Mouse (Mus musculus): ENCODE data around the gene Xylt1. TPM values are rescaled to one million over a fixed set of nuclear protein-coding genes. Genes with fewer than 3 reads are reported as not detected.

Gene Xylt1
- polyA plus RNA-seq, 1 experiment from 2014 or later: 1.1 TPM

DNA sequence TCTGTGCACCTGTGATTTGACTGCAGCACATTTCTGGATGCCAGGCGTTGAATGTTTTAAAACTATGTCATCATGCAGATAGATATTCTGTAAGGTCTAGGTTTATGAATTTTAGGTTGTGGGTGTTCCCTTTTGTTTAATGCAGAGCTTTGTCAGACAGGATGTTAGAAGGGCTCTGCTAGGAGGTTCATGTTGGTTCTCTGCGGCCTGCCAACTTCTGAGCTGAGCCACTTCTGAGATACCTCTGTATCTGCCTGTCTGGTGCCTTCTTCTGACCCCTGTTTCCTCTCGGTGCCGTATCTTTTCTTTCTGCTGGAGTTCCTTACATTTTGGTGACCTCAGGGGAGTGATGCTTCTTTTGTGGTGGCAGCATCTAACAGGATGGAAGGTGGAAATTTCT is 44.1 kb downstream of the Xylt1 start:
- H3K4me3 ChIP-seq (replicated peaks): no peak overlapping the region
- H3K27me3 ChIP-seq (replicated peaks): no peaks in the 10 kb centered on the region
- no peak overlapping the region for H3K9ac ChIP-seq
- no peak overlapping the region for H3K4me2 ChIP-seq
- no peak for ATAC-seq (ENCODE audit: insufficient read depth, low FRiP score, low read depth)
- WGBS: 76% methylated on average over 4 of the region's 4 CpGs
- no peaks in the 10 kb centered on the region for H3K36me3 ChIP-seq
- H3K4me1 ChIP-seq: peaks cover 5% of the 10 kb centered on the region; the same call in 1 of the 2 replicates
- H3K9me3 ChIP-seq: no peaks in the 10 kb centered on the region
- H3K27ac ChIP-seq: no peak overlapping the region

DNA sequence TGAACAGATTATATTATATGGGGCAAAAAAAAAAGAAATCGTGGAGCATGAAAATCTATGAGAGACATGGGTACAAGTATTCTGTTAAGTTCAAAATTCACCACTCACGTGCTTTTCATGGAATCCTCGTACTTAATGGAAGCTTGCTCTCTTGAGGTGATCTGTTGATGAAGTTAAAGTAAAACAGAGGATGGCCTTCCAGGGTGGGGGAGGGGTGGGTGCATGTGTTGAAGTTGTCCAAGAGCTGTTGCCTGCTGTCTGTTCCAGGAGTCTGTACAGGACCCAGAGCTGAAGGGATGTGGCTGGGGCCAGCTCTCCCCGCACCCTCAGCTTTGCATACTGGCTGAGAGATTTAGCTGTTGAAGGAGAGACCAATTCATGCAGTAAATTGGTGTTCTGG is 45.6 kb downstream of the Xylt1 start:
- H3K27ac ChIP-seq: no peak overlapping the region
- no peaks in the 10 kb centered on the region for H3K36me3 ChIP-seq
- H3K9ac ChIP-seq: no peak overlapping the region
- 80% methylated on average over 4 of the region's 4 CpGs for WGBS
- H3K4me1 ChIP-seq: 0 out of 2 replicates have a peak, but pooled peaks cover 4% of the 10 kb centered on the region
- no peak overlapping the region for H3K4me2 ChIP-seq
- H3K27me3 ChIP-seq (replicated peaks): no peaks in the 10 kb centered on the region
- H3K9me3 ChIP-seq: no peaks in the 10 kb centered on the region
- no peak overlapping the region for H3K4me3 ChIP-seq (replicated peaks)
- no peak for ATAC-seq (ENCODE audit: insufficient read depth, low FRiP score, low read depth)

DNA sequence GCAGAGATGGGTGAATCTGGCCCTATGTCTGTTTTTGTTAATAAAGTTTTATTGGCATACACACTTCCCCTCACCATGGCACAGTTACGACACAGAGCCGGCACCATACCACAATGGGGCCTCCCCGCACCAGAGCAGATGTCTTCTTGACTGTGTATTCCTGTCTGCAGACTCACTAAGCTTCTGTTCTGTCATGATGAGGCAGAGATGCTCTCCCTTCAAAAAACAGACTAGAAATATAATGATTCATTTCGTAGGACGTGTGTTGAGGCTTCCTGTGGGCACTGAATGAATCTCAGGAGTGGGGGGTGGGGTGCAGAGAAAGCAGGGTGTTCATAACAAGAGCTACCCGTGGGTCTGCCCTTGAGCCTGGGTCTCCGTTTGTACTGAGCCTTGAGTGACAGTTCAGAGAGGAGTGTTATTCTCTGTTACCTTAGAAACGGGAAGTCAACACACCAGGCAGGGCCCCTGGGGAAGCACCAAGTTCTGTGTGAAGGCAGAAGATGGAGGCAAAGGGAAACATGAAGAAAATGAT is 48.0 kb downstream of the Xylt1 start:
- Histone ChIP-seq H3K27me3 (replicated peaks) (no peaks in the 10 kb centered on the region), H3K4me1 (0 out of 2 replicates have a peak, but pooled peaks cover 3% of the 10 kb centered on the region), H3K9ac (no peak overlapping the region), H3K27ac (no peak overlapping the region), H3K4me3 (replicated peaks) (no peak overlapping the region), H3K36me3 (no peaks in the 10 kb centered on the region), H3K4me2 (no peak overlapping the region), H3K9me3 (no peaks in the 10 kb centered on the region)
- ATAC-seq (ENCODE audit: insufficient read depth, low FRiP score, low read depth): peak; percentile 14; the same call in 1 of the 2 replicates
- WGBS: 40% methylated on average over 8 of the region's 8 CpGs

DNA sequence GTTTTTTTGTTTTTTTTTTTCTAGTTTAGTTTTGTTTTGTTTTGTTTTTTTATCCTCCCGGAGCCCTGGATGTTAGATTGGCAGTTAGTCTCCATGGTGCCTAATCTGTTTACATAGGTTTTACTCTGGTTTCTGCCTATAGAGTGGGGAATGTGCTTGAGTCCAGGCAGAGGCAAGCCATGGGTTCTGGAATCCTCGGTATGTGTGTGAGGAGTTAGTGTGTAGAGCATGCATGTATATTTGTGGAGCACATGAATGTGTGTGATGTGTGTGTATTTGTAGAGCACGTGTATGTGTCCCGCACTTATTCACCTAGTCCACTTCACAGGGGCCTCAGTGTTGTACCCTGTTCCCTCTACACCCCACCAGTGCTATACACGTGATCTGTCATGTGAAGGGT is 48.7 kb downstream of the Xylt1 start:
- 62% methylated on average over 5 of the region's 5 CpGs for WGBS
- H3K27me3 ChIP-seq (replicated peaks): no peaks in the 10 kb centered on the region
- H3K4me2 ChIP-seq: no peak overlapping the region
- H3K36me3 ChIP-seq: no peaks in the 10 kb centered on the region
- H3K9me3 ChIP-seq: no peaks in the 10 kb centered on the region
- H3K4me1 ChIP-seq: 0 out of 2 replicates have a peak, but pooled peaks cover 3% of the 10 kb centered on the region
- ATAC-seq (ENCODE audit: insufficient read depth, low FRiP score, low read depth): no peak
- H3K4me3 ChIP-seq (replicated peaks): no peak overlapping the region
- H3K27ac ChIP-seq: no peak overlapping the region
- H3K9ac ChIP-seq: no peak overlapping the region

DNA sequence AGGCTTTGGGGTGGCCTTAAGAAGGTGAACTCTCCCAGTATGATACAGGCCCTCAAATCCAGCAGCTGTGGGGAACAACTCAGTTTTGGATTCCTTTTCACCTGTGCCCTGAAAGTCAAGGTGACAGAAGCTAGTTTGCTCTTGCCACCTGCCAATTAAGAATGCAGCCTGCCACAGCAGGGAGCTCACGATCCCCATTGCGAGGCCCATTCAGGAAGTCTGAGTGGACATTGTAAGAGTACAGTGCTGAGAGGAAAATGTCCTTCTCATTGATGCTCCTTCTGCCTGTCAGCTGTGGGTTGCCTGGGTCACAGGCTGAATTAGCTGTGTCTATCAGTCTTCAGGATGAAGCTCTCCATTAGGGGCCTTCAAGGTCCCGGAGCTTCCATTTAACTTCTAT is 49.1 kb downstream of the Xylt1 start:
- Histone ChIP-seq H3K27ac (no peak overlapping the region), H3K9me3 (no peaks in the 10 kb centered on the region), H3K9ac (no peak overlapping the region), H3K4me3 (replicated peaks) (no peak overlapping the region), H3K27me3 (replicated peaks) (no peaks in the 10 kb centered on the region), H3K4me2 (no peak overlapping the region), H3K4me1 (0 out of 2 replicates have a peak, but pooled peaks cover 3% of the 10 kb centered on the region), H3K36me3 (no peaks in the 10 kb centered on the region)
- no peak for ATAC-seq (ENCODE audit: insufficient read depth, low FRiP score, low read depth)
- 76% methylated on average over 3 of the region's 3 CpGs for WGBS

DNA sequence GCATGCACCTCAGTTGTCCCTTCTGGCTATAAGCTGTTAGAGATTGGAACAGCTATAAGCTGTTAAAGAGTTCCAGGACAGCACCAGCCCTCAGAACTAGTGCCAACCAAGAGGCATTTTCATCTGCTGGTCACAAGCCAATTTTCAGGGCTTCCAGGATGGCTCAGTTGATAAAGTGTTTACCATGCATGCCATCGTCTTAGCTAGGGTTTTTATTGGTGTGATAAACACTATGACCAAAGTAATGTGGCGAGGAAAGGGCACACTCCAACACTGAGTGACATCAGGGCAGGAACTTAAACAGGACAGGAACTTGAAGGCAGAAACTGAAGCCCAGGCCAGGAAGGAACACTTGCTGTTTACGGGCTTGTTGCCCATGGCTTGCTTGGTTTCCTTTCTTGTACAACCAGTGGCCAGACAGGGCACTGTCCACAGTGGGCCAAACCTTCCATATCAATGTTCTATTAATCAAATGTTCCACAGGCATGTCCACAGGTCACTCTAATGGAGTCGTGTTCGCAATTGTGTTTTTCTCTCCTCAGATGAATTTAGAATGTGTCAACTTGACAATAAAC is 49.7 kb downstream of the Xylt1 start:
- no peaks in the 10 kb centered on the region for H3K9me3 ChIP-seq
- no peak for ATAC-seq (ENCODE audit: insufficient read depth, low FRiP score, low read depth)
- H3K4me2 ChIP-seq: no peak overlapping the region
- WGBS: 80% methylated on average over 5 of the region's 5 CpGs
- no peak overlapping the region for H3K4me3 ChIP-seq (replicated peaks)
- H3K4me1 ChIP-seq: 0 out of 2 replicates have a peak, but pooled peaks cover 3% of the 10 kb centered on the region
- H3K9ac ChIP-seq: no peak overlapping the region
- no peak overlapping the region for H3K27ac ChIP-seq
- H3K27me3 ChIP-seq (replicated peaks): no peaks in the 10 kb centered on the region
- no peaks in the 10 kb centered on the region for H3K36me3 ChIP-seq

DNA sequence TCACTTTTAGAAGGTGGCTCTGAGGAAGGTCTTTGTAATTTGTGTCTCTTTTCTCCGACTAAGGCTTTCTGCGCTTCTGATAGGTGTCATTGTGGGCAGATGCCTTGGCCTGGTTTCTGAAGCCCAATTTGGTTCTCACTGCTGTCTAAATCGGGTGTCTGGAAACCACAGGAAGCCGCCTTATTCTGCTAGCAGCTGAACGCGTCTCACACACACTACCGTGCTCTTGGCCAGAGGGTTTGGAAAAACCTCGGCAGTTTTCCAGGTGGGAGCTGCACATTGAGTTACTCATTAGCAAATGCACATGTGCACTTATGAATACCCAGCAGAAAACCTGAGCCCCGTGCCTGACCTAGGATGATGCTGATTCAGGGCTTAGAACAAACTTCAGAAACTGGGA is 52.9 kb downstream of the Xylt1 start:
- H3K27ac ChIP-seq: no peak overlapping the region
- WGBS: 57% methylated on average over 9 of the region's 9 CpGs
- 0 out of 2 replicates have a peak, but pooled peaks have one; percentile 37 for ATAC-seq (ENCODE audit: insufficient read depth, low FRiP score, low read depth)

DNA sequence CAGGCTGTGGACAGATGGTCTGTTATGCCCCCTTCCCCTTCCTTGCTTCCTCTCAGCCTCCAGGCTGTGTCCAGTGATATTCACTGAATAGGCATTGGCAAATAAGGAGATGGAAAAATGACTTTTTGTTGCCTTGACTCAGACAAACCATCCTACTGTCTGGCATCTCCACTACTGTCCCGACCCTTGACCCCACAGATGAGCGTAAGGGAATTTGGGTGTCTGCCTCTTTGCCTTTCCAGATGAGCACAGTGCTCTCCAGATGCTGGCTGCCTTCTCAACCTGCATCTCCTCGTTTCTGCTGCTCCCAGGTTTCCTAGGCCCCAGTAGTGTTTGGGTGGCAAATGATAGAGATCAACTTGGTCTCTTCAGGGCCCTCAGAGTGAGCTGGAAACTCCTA is 54.3 kb downstream of the Xylt1 start:
- Histone ChIP-seq H3K36me3 (no peaks in the 10 kb centered on the region), H3K4me2 (no peak overlapping the region), H3K9ac (no peak overlapping the region), H3K9me3 (no peaks in the 10 kb centered on the region), H3K27ac (no peak overlapping the region), H3K27me3 (replicated peaks) (no peaks in the 10 kb centered on the region), H3K4me1 (no peaks in the 10 kb centered on the region), H3K4me3 (replicated peaks) (no peak overlapping the region)
- ATAC-seq (ENCODE audit: insufficient read depth, low FRiP score, low read depth): no peak
- WGBS: 62% methylated on average over 3 of the region's 3 CpGs

More for the DNA sequence above, 52.9 kb downstream of the Xylt1 start:
- Histone ChIP-seq H3K36me3 (no peaks in the 10 kb centered on the region), H3K27me3 (replicated peaks) (no peaks in the 10 kb centered on the region), H3K4me1 (0 out of 2 replicates have a peak, but pooled peaks cover 3% of the 10 kb centered on the region), H3K4me2 (no peak overlapping the region), H3K9me3 (no peaks in the 10 kb centered on the region), H3K4me3 (replicated peaks) (no peak overlapping the region), H3K9ac (no peak overlapping the region)

DNA sequence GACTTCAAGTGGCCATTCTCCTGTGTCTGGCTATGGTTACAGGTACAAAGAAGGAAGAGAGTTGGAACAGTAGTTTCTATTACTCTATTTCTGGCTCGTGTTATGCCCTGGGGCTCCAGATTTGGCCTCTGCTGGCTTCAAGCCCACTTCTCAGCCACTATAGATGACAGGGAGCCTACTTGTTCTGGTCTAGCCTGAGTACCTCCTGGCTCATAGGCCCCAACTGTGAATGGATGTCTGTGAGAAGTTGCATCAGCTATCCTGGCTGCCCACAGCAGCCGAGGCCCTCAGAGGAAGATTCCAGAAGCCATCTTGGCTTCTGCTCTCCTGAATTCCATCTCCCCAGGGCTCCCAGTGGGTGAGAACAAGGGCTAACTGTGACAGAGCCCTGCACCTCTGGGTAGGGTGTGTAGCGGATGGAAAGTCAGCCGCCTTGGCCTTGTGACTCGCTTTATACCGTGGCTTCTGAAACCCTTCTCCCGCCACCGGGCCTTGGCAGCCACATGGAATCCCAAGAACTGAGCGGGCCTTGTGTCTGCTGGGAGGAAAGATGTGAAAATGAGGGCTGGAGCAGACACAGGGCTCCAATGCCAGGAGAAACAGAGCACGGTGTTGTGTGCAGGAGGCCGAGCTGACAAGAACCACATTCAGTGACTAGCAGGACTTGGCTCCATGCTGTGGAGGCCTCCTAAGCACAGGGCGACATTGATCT is 55.1 kb downstream of the Xylt1 start:
- H3K4me3 ChIP-seq (replicated peaks): no peak overlapping the region
- no peaks in the 10 kb centered on the region for H3K9me3 ChIP-seq
- H3K27me3 ChIP-seq (replicated peaks): no peaks in the 10 kb centered on the region
- no peak overlapping the region for H3K4me2 ChIP-seq
- no peak; the same call in 1 of the 2 replicates for ATAC-seq (ENCODE audit: insufficient read depth, low FRiP score, low read depth)
- no peaks in the 10 kb centered on the region for H3K36me3 ChIP-seq
- H3K9ac ChIP-seq: no peak overlapping the region
- 84% methylated on average over 12 of the region's 12 CpGs for WGBS
- H3K27ac ChIP-seq: no peak overlapping the region
- H3K4me1 ChIP-seq: no peaks in the 10 kb centered on the region

DNA sequence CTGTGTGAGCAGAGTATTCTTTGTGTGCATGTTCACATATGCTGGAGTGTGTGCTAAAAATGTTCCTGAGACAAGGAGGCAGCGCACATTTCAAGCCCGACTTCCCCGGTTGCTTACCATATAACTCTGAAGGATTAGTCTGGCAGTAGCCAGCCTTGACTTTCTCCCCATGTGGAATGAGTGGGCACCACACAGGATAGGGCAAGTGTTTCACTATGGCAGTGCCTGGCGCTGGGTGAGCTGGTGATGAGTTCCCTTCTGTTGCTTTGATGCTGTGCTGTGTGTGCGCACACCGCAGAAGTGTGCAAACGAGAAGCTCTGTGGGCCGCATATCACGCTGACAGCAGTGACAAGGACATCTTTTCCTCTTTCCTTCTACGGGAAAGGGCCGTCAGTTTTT is 56.1 kb downstream of the Xylt1 start:
- Histone ChIP-seq H3K9me3 (no peaks in the 10 kb centered on the region), H3K9ac (no peak overlapping the region), H3K4me3 (replicated peaks) (no peak overlapping the region), H3K27ac (no peak overlapping the region), H3K27me3 (replicated peaks) (no peaks in the 10 kb centered on the region), H3K36me3 (no peaks in the 10 kb centered on the region), H3K4me2 (no peak overlapping the region), H3K4me1 (no peaks in the 10 kb centered on the region)
- WGBS: 84% methylated on average over 11 of the region's 11 CpGs
- ATAC-seq (ENCODE audit: insufficient read depth, low FRiP score, low read depth): no peak

DNA sequence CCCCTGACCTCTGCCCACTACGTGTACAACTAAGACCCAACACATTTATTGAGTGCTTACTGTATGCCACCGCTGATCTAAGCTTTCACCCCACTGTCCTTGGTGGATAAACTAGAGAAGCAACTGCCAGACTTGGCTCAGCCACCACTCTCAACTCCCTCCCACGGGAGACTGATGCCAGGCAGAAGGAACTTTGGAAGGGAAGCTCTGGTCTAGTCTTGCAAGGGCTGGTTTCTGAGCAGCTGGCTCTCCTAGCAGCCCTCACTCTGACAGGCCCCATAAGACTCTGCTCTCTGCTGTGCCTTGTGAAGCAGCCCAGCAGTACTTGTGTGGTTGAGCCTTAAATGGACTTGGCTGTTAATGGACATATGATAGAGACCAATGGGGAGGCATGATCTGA is 60.2 kb downstream of the Xylt1 start:
- WGBS: 83% methylated on average over 3 of the region's 3 CpGs
- Histone ChIP-seq H3K9ac (no peak overlapping the region), H3K36me3 (no peaks in the 10 kb centered on the region)

DNA sequence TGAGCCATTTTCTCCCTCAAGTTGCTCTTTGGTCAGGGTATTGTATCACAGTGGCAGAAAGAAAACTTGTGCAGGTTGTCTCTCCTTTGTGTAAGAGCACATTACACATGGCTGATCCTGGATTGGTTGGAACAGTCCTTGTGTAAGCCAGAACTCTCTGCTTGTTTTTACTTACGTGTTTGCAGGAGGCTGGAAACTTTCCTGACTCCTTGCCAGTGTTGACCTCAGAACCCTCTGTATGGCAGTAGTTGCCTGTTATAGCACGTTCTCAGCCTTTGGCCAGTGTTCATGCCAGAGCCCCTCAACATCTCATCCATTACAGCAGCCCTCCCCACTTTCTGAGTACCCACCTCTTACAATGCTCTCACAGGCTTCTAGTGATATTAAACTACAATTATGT is 61.9 kb downstream of the Xylt1 start:
- H3K27ac ChIP-seq: no peak overlapping the region
- WGBS: 86% methylated on average over 2 of the region's 2 CpGs
- H3K4me3 ChIP-seq (replicated peaks): no peak overlapping the region

More for the DNA sequence above, 60.2 kb downstream of the Xylt1 start:
- Histone ChIP-seq H3K4me1 (no peaks in the 10 kb centered on the region), H3K27me3 (replicated peaks) (no peaks in the 10 kb centered on the region), H3K4me2 (no peak overlapping the region), H3K9me3 (no peaks in the 10 kb centered on the region), H3K27ac (no peak overlapping the region), H3K4me3 (replicated peaks) (no peak overlapping the region)
- ATAC-seq (ENCODE audit: insufficient read depth, low FRiP score, low read depth): no peak

More for the DNA sequence above, 61.9 kb downstream of the Xylt1 start:
- Histone ChIP-seq H3K36me3 (no peaks in the 10 kb centered on the region), H3K9ac (no peak overlapping the region), H3K9me3 (no peaks in the 10 kb centered on the region), H3K4me1 (no peaks in the 10 kb centered on the region), H3K4me2 (no peak overlapping the region), H3K27me3 (replicated peaks) (no peaks in the 10 kb centered on the region)
- ATAC-seq (ENCODE audit: insufficient read depth, low FRiP score, low read depth): no peak
